Comparison of ENCODE assay signal across 9 mouse cellular contexts in genomic region chr14:71092626-71093326, GRCm38 (mm10).
A peak's percentile ranks its signal among the peaks of the same experiment; 100 is the strongest.
DNase-seq lines count a peak whose midpoint lies in the region; ATAC-seq and TF ChIP-seq lines count a peak whose summit lies in the region.
"Had no signal": no experiment of that assay in that cellular context is flagged by ENCODE, and none has a peak within 500 bp of the region (broad histone marks: within the 10 kb centered on the region; RNA-seq: fewer than 3 reads in every experiment).

No protein-coding gene starts in this region.

- H3K27me3 ChIP-seq in kidney, postnatal 0 days (ENCODE audit: insufficient read depth, low read length): no peaks in the 10 kb centered on the region
- no peaks in the 10 kb centered on the region for H3K27me3 ChIP-seq in forebrain, embryonic 11.5 days (ENCODE audit: control insufficient read depth, insufficient read depth, low read length)
- H3K27me3 ChIP-seq: limb, embryonic 15.5 days had no signal

- H3K36me3 ChIP-seq in kidney, postnatal 0 days (ENCODE audit: insufficient read depth, low read length): no peaks in the 10 kb centered on the region
- H3K36me3 ChIP-seq in forebrain, embryonic 11.5 days (ENCODE audit: control insufficient read depth, insufficient read depth, low read length): no peaks in the 10 kb centered on the region
- H3K36me3 ChIP-seq: limb, embryonic 15.5 days had no signal

- TF ChIP-seq CTCF in kidney, postnatal 0 days (IDR thresholded peaks at IDR 0.05; ENCODE audit: low read depth): no peak

- 0 out of 2 replicates have a peak, but pooled peaks cover 7% of the 10 kb centered on the region for H3K4me1 ChIP-seq in kidney, postnatal 0 days (replicated peaks; ENCODE audit: insufficient read depth, low read length)
- no peaks in the 10 kb centered on the region for H3K4me1 ChIP-seq in forebrain, embryonic 11.5 days (replicated peaks; ENCODE audit: control insufficient read depth, insufficient read depth, low read length)
- H3K4me1 ChIP-seq: limb, embryonic 15.5 days had no signal

- H3K27ac ChIP-seq in kidney, postnatal 0 days: no peak overlapping the region
- H3K27ac ChIP-seq in forebrain, embryonic 11.5 days (ENCODE audit: low read depth, low read length): no peak overlapping the region
- H3K27ac ChIP-seq: limb, embryonic 15.5 days had no signal

- no peak overlapping the region for H3K4me2 ChIP-seq in kidney, postnatal 0 days (ENCODE audit: low read length)
- no peak overlapping the region for H3K4me2 ChIP-seq in forebrain, embryonic 11.5 days (ENCODE audit: low read depth, low read length, severe bottlenecking)
- H3K4me2 ChIP-seq: limb, embryonic 15.5 days had no signal

- H3K4me3 ChIP-seq in kidney, postnatal 0 days (replicated peaks; ENCODE audit: low read depth, low read length): no peak overlapping the region
- no peak overlapping the region for H3K4me3 ChIP-seq in forebrain, embryonic 11.5 days (ENCODE audit: low read depth, low read length)
- H3K4me3 ChIP-seq: limb, embryonic 15.5 days had no signal

- no peaks in the 10 kb centered on the region for H3K9me3 ChIP-seq in kidney, postnatal 0 days (replicated peaks; ENCODE audit: low read length)
- no peaks in the 10 kb centered on the region for H3K9me3 ChIP-seq in forebrain, embryonic 11.5 days (ENCODE audit: control insufficient read depth, low read length)
- H3K9me3 ChIP-seq: limb, embryonic 15.5 days had no signal

- ATAC-seq in kidney, postnatal 0 days (replicated peaks; ENCODE audit: low FRiP score, low read depth): no peak
- no peak for ATAC-seq in forebrain, embryonic 11.5 days (replicated peaks; ENCODE audit: low FRiP score)
- ATAC-seq in inflammation-experienced regulatory T-cells, adult 6 months: no peak

- 28% methylated on average over 8 of the region's 8 CpGs for WGBS in kidney, postnatal 0 days
- WGBS in forebrain, embryonic 11.5 days: 77% methylated on average over 8 of the region's 8 CpGs

- peak; percentile 34 for DNase-seq in kidney, postnatal 0 days (ENCODE audit: low spot score)
- DNase-seq in kidney, adult 9 months: no peak
- peak; percentile 34 for DNase-seq in cerebellum, adult 8-10 months
- peak; percentile 58 to 60 for DNase-seq in heart, postnatal 10 days
- peak; percentile 21 for DNase-seq in lung, postnatal 25 days (ENCODE audit: low spot score)
- DNase-seq in forebrain, embryonic 11.5 days (ENCODE audit: low spot score): no peak
- DNase-seq in spleen, adult 12 weeks (ENCODE audit: low spot score): no peak

- H3K9ac ChIP-seq in kidney, postnatal 0 days (ENCODE audit: low read depth, low read length): no peak overlapping the region
- no peak overlapping the region for H3K9ac ChIP-seq in forebrain, embryonic 11.5 days (ENCODE audit: low read length)
- H3K9ac ChIP-seq: limb, embryonic 15.5 days had no signal

- intact Hi-C loops in heart, postnatal 10 days (cut with DNase I): no loop called here

Comparison
In these comparisons a context has a peak if more than half of its experiments do, and no peak if none do; other contexts are left out.
1. DNase-seq: peak in kidney, postnatal 0 days (single experiment), cerebellum, adult 8-10 months (single experiment), heart, postnatal 10 days (2 of 2) and lung, postnatal 25 days (single experiment); none in kidney, adult 9 months (single experiment), forebrain, embryonic 11.5 days (single experiment) and spleen, adult 12 weeks (single experiment).